Mouse (Mus musculus) right cerebral cortex, postnatal 10 days (tissue): Measurements from ENCODE around the gene Tk1.
A peak's percentile ranks its signal among the peaks of the same experiment; 100 is the strongest.

ENCODE experiments used
- DNase-seq, 2 experiments: peaks; one replicate each; pipeline ENCODE4 v3.0.0; 2021; ENCODE audit warnings: low spot score in 2 of 2

Gene Tk1

GRCm38 (mm10) chr11:117825333-117826101 is at the start of gene Tk1, which contains the start of gene Afmid:
Tk1 (minus strand) TSS chr11:117826092.
Afmid (plus strand) TSS chr11:117825924.
- peak; percentile 79 to 80 for DNase-seq

- DNase-seq, result no peak
Measured at GRCm38 (mm10) chr11:117875681-117876080, 49.8 kb upstream of the Tk1 start.

GRCm38 (mm10) chr11:117874419-117874818 is 48.5 kb upstream of the Tk1 start:
- no peak for DNase-seq

GRCm38 (mm10) chr11:117872861-117873608 is 47.1 kb upstream of the Tk1 start, which contains the start of gene Tha1:
Tha1 (minus strand) TSS chr11:117873481.
- peak; percentile 88 for DNase-seq

- DNase-seq, result no peak
Measured at GRCm38 (mm10) chr11:117871911-117872584, 46.2 kb upstream of the Tk1 start.

- no peak for DNase-seq
Measured at GRCm38 (mm10) chr11:117871376-117871775, 45.5 kb upstream of the Tk1 start.

GRCm38 (mm10) chr11:117870688-117871365 is 44.9 kb upstream of the Tk1 start:
- DNase-seq, result peak; percentile 84 to 89

- no peak for DNase-seq
Measured at GRCm38 (mm10) chr11:117865988-117866387, 40.1 kb upstream of the Tk1 start.

- no peak for DNase-seq
Measured at GRCm38 (mm10) chr11:117864805-117865204, 38.9 kb upstream of the Tk1 start.

GRCm38 (mm10) chr11:117863174-117863856 is 37.4 kb upstream of the Tk1 start:
- DNase-seq, result no peak

- DNase-seq, result no peak
Measured at GRCm38 (mm10) chr11:117860601-117861000, 34.7 kb upstream of the Tk1 start, which contains the start of gene Tmem235. Tmem235 (plus strand) TSS chr11:117860752.

GRCm38 (mm10) chr11:117858392-117858791 is 32.5 kb upstream of the Tk1 start:
- no peak for DNase-seq

GRCm38 (mm10) chr11:117857462-117857861 is 31.6 kb upstream of the Tk1 start:
- no peak for DNase-seq

GRCm38 (mm10) chr11:117855975-117856374 is 30.1 kb upstream of the Tk1 start:
- DNase-seq, result no peak

GRCm38 (mm10) chr11:117855360-117855759 is 29.5 kb upstream of the Tk1 start:
- no peak for DNase-seq

GRCm38 (mm10) chr11:117854241-117854640 is 28.3 kb upstream of the Tk1 start:
- no peak for DNase-seq

- DNase-seq, result no peak
Measured at GRCm38 (mm10) chr11:117852875-117853274, 27.0 kb upstream of the Tk1 start.

GRCm38 (mm10) chr11:117848985-117849671 is 23.2 kb upstream of the Tk1 start, which contains the start of gene Birc5:
Birc5 (plus strand) TSS chr11:117849251.
- peak; percentile 97 for DNase-seq

GRCm38 (mm10) chr11:117848271-117848984 is 22.5 kb upstream of the Tk1 start:
- DNase-seq, result peak; percentile 53 to 78
